Mouse (Mus musculus) stomach, postnatal 0 days (tissue): ENCODE results near the gene Fcer1g. TPM values are rescaled to one million over a fixed set of nuclear protein-coding genes. Genes with fewer than 3 reads are reported as not detected.
A peak's percentile ranks its signal among the peaks of the same experiment; 100 is the strongest.
"Not testable (repeated sequence)": the region's sequence is repeated elsewhere in the genome, so short reads cannot be mapped to it uniquely, and the experiment has no call there.

Experiments
- ATAC-seq: fragments of 200-750 bp; cut with Nextera tagmentation; 2 replicates; pipeline ENCODE4 v1.8.0; 2017; ENCODE audit not compliant: low FRiP score, low TSS enrichment
- DNase-seq: peaks from one replicate; pipeline ENCODE4 v3.0.0-alpha.2; 2016; ENCODE audit warnings: low spot score
- H3K27ac ChIP-seq: fragments of 300-500 bp; sonication (generic); replicated peaks from 2 replicates; pipeline ENCODE4 v1.5.1; 2014; ENCODE audit warnings: mild to moderate bottlenecking, control low read depth
- H3K27me3 ChIP-seq: fragments of 300-500 bp; sonication (generic); 2 replicates; pipeline ENCODE4 v1.6.1; 2014; ENCODE audit warnings: low read length; ENCODE audit not compliant: control insufficient read depth, insufficient read depth
- H3K36me3 ChIP-seq: fragments of 300-500 bp; sonication (generic); 2 replicates; pipeline ENCODE4 v1.6.1; 2014; ENCODE audit warnings: low read length, mixed read lengths; ENCODE audit not compliant: control insufficient read depth, insufficient read depth
- H3K4me1 ChIP-seq: fragments of 300-500 bp; sonication (generic); replicated peaks from 2 replicates; pipeline ENCODE4 v1.6.1; 2014; ENCODE audit warnings: antibody characterized with exemption; ENCODE audit not compliant: control insufficient read depth, insufficient read depth
- H3K4me2 ChIP-seq: fragments of 300-500 bp; sonication (generic); replicated peaks from 2 replicates; pipeline ENCODE4 v1.6.1; 2014; ENCODE audit warnings: low read depth, mild to moderate bottlenecking, control low read depth, moderate library complexity
- H3K4me3 ChIP-seq: fragments of 300-500 bp; sonication (generic); 2 replicates; pipeline ENCODE4 v1.5.1; 2014; ENCODE audit warnings: low read depth, low read length, control low read depth
- H3K9ac ChIP-seq: fragments of 300-500 bp; sonication (generic); 2 replicates; pipeline ENCODE4 v1.6.1; 2014; ENCODE audit warnings: mild to moderate bottlenecking, low read length, control low read depth, mixed read lengths
- H3K9me3 ChIP-seq: fragments of 300-500 bp; sonication (generic); 2 replicates; pipeline ENCODE4 v1.6.1; 2016; ENCODE audit warnings: low read length; ENCODE audit not compliant: control insufficient read depth
- CTCF ChIP-seq: IDR thresholded peaks from 2 replicates; pipeline ENCODE4 v1.5.1; 2016; ENCODE audit warnings: antibody characterized with exemption, low read depth, mild to moderate bottlenecking, moderate library complexity
- EP300 ChIP-seq: optimal IDR thresholded peaks from 2 replicates; pipeline ENCODE3; 2016; ENCODE audit warnings: antibody characterized with exemption
- WGBS: fragments of 180-500 bp; shearing (Covaris S2); extraction: QIAGEN DNeasy Blood & Tissue Kit; methylation state at CpG from one replicate; pipeline ENCODE4 v1.1.7; 2014; 5-methylcytosine and 5-hydroxymethylcytosine counted together
- polyA plus RNA-seq: library from polyadenylated mRNA; unstranded; fragments of >200 nt; fragmentation: Nextera tagmentation; extraction: Ambion mirVana; gene quantifications from 2 replicates; pipeline ENCODE4 v1.2.1, GENCODE M21; 2015

The Fcer1g gene
- polyA plus RNA-seq, 1 experiment from 2014 or later = 59.4 TPM

DNA sequence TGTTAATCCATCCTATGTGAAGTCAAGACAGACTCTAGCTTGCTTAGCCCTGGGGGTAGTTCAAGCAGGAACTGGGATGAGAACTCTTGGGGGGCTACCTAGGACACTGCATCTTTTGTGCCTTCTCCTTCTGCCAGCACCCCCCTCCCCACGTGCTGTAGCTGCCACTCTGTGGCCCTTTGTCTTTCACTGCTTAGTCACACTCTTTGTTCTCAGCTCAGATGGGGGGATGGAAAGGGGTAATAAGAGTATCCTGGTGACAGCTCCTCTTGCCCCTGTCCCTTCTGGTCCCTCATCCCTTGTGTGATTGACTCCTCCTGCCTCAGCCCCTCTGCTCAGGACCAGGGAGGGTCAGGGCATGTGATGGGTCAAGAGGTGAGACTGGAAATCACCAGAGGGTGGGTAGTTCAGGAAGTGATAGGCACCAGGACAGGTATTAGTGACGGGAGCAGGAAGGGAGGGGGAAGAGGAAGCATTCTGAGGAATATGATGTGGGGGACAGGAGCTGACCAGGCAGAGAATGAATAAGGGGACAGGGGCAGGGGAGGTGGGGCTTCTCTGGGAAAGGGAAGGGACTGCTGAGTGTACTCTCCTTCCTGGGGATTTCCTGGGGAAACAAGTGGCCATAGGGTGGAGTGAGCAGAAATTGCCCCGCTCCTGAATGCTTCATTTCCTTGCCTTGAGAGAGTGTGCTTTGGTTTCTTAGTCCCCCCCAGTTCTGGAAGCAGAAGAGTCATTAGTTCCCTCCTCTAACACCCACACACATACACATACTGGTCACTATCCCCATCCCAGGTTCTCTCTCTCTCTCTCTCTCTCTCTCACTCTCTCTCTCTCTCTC is 14.4 kb upstream of the Fcer1g start:
- Histone ChIP-seq H3K4me1 (peaks cover 10% of the 10 kb centered on the region), H3K27ac (peak overlapping the region; percentile 90), H3K4me2 (no peak overlapping the region), H3K9me3 (no peaks in the 10 kb centered on the region), H3K4me3 (no peak overlapping the region), H3K36me3 (no peaks in the 10 kb centered on the region), H3K9ac (no peak overlapping the region), H3K27me3 (no peaks in the 10 kb centered on the region)
- WGBS = 56% methylated on average over 3 of the region's 3 CpGs
- DNase-seq (no peak), ATAC-seq (no peak)
- TF ChIP-seq EP300 (no peak), CTCF (no peak)

DNA sequence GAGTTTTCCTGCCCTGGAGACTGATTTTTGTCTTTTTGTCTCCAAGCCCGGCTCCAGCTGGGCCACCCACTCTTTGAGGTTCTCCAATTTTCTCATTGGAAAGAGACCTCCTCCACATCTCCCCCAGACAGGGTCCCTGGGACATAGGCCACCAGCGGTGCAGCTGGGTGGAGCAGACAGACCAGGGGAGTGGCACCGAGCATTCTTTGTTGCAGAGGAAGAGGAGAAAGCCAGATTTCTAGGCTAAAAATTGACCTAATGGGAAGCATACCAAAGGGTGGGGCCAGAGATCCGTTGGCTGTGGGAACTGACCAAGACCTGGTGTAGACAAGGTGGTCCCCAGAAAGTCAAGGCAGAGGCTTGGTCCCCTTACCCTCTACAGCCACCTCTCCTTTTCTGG is 13.8 kb upstream of the Fcer1g start:
- ATAC-seq (no peak), DNase-seq (no peak)
- H3K27ac ChIP-seq = peak overlapping the region; percentile 90
- H3K9ac ChIP-seq = peak overlapping the region; percentile 55
- peaks cover 10% of the 10 kb centered on the region for H3K4me1 ChIP-seq
- WGBS = 20% methylated on average over 4 of the region's 4 CpGs
- 0 out of 2 replicates have a peak overlapping the region, but pooled peaks have one; percentile 81 for H3K4me3 ChIP-seq
- H3K36me3 ChIP-seq = no peaks in the 10 kb centered on the region
- H3K9me3 ChIP-seq = no peaks in the 10 kb centered on the region
- H3K4me2 ChIP-seq = peak overlapping the region; percentile 58
- no peaks in the 10 kb centered on the region for H3K27me3 ChIP-seq
- TF ChIP-seq EP300 = no peak

DNA sequence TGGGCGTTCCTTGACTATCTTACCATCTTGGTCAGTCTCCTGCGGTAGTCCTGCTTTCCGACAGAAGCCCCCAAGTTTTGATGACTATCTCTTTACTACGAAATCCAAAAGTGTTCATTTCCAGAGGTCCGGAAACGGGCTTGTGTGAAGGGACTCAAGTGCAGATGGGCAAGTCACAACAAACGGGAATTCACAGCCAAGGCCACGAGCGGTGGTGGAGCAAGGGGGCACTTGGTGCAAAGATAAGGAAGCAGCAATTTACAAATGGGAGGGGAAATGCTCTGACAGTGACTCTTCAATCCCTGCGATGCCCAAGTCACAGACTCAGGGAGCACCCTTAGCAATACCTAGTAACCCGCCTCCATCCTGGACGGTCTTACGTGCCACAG is 13.3 kb upstream of the Fcer1g start:
- peaks cover 10% of the 10 kb centered on the region for H3K4me1 ChIP-seq
- DNase-seq (no peak), ATAC-seq (no peak)
- no peaks in the 10 kb centered on the region for H3K27me3 ChIP-seq
- no peak for TF ChIP-seq EP300
- TF ChIP-seq CTCF = no peak
- H3K9me3 ChIP-seq = no peaks in the 10 kb centered on the region
- H3K27ac ChIP-seq = peak overlapping the region; percentile 90
- H3K4me3 ChIP-seq = peak overlapping the region; percentile 81
- peak overlapping the region; percentile 58 for H3K4me2 ChIP-seq
- 8% methylated on average over 13 of the region's 13 CpGs for WGBS
- no peaks in the 10 kb centered on the region for H3K36me3 ChIP-seq
- H3K9ac ChIP-seq = peak overlapping the region; percentile 55

DNA sequence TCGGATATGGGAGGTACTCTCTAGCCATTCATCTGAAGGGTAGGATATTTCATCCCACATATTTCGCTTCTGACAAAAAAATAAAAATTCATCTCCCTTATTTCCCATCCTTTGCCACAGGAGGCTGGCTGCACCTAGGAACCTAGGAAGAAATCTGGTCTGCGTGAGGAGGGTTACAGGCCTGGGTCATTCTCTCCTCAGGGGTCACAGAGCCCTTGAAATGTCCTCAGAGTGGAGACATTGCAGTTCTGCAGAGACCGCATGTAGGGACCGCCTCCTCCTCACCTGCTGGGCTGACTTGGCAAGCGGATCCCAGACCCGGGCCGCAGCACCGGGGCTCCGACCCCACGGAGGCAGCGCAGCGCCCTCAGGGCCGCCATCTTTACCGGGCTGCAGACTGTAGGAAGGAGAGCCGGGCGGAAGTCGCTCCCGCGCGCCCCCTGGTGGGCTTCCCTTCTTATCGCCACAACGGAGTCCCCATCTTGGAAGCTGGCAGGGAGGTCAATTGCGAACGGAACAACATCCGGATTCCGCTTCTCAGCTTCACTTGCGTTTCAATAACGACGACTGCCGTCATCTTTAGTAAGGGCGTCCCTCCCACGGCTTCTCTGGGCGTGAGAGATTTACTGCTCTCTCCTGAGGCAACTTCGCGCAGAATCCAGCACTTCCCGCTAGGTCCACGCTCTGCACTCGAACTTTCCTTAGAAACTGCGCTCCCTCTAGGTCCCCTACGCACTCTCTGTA is 12.7 kb upstream of the Fcer1g start:
- no peaks in the 10 kb centered on the region for H3K36me3 ChIP-seq
- DNase-seq (peak; percentile 98), ATAC-seq (peak; percentile 94)
- H3K4me2 ChIP-seq = peak overlapping the region; percentile 78
- H3K27me3 ChIP-seq = no peaks in the 10 kb centered on the region
- peak overlapping the region; percentile 89 for H3K9ac ChIP-seq
- peaks cover 10% of the 10 kb centered on the region for H3K4me1 ChIP-seq
- peak overlapping the region; percentile 81 for H3K4me3 ChIP-seq
- TF ChIP-seq EP300 (no peak), CTCF (peak; percentile 96)
- H3K27ac ChIP-seq = peak overlapping the region; percentile 90
- no peaks in the 10 kb centered on the region for H3K9me3 ChIP-seq
- WGBS = under 1% methylated on average over 41 of the region's 41 CpGs

DNA sequence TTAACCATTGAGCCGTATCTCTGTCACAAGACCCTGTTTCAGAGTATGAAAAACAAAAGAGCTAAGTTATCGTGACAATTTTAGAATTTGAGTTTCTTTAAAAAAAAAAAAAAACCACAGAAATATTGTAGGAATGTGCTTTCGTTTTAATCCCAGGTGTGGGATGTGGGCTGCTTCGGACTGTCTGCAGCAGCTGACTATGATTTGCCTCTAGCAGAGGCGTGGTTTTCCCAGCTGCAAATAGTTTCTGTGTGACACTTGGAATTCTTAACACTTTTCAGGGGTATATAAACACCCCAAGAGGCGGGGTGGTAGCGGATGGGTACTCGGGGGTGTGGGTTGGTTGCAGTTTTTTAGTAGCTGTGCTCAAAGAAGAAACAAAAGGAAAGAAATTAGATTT is 11.2 kb upstream of the Fcer1g start:
- Histone ChIP-seq H3K9ac (no peak overlapping the region), H3K4me2 (no peak overlapping the region), H3K4me3 (no peak overlapping the region), H3K4me1 (peaks cover 10% of the 10 kb centered on the region), H3K27me3 (no peaks in the 10 kb centered on the region), H3K27ac (no peak overlapping the region), H3K36me3 (no peaks in the 10 kb centered on the region), H3K9me3 (no peaks in the 10 kb centered on the region)
- DNase-seq (no peak), ATAC-seq (no peak)
- WGBS = 80% methylated on average over 8 of the region's 8 CpGs
- TF ChIP-seq EP300 (no peak), CTCF (no peak)

DNA sequence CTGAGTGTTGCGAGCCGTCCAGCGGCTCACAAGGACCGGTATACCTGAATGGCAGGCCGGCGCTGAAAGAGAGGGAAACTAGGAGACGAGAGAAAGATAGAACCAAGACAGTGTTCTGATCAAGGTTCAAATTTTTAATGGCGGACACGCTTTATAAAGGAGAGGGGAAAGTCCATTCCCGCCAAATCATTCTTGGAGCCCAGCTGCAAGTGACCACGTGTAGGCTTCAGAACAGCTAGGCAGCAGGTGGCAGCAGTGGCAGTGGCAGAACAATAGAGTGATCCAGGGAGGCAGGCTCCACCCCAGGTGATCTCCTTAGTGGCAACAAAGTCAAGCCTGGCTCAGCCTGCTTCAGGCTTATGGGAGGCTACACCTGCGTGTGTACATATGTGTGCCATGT is 7.8 kb upstream of the Fcer1g start:
- peak; percentile 46 for TF ChIP-seq CTCF
- not testable (repeated sequence) for H3K9ac ChIP-seq, H3K27ac ChIP-seq, H3K27me3 ChIP-seq, H3K4me3 ChIP-seq, H3K9me3 ChIP-seq, DNase-seq, ATAC-seq, H3K4me1 ChIP-seq, H3K4me2 ChIP-seq
- 79% methylated on average over 12 of the region's 12 CpGs for WGBS
- peaks cover 12% of the 10 kb centered on the region for H3K36me3 ChIP-seq
